ENCODE assay signal across 17 mouse cellular contexts in the genomic region with DNA sequence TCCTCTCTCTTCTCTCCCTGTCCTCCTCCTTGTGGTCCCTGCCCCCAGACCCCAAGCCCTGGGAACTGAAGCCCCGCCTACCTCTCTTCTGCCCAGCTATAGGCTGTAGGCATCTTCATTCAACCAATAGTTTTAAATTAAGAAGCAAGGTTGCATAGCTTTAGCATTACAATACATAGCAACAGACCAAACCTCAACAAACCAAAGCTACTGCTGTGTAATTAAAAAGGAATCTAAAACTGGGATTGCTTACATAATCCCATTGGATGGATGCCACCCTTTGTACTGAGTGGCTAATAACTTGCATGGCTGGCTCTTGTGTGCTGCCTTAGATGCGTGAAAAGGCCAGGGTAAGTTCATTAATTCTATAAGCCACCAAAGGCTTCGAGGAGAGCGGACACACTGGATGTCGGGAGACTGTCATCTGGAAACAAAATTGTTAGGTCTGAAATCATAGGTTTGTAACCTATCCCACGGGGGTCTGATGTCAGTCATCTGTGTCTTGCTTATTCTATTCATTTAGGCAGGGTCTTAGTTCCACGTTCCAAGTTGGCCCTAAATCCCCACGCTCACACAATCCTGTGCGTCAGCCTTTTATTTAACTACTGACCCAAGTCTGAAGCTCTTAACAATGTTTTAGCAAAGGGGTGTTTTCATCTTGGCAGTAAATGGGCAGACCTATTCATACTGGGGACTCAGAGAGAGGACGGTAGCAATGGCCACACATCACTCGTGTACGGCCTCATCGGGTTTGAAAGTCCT. TPM values are rescaled to one million over a fixed set of nuclear protein-coding genes. Genes with fewer than 3 reads are reported as not detected.
A peak's percentile ranks its signal among the peaks of the same experiment; 100 is the strongest.
DNase-seq lines count a peak whose midpoint lies in the region; ATAC-seq lines count a peak whose summit lies in the region.
"Had no signal": no experiment of that assay in that cellular context is flagged by ENCODE, and none has a peak within 500 bp of the region (broad histone marks: within the 10 kb centered on the region; RNA-seq: fewer than 3 reads in every experiment).

No protein-coding gene starts in this region.

- no peaks in the 10 kb centered on the region for H3K9me3 ChIP-seq in heart, embryonic 10.5 days
- H3K9me3 ChIP-seq in hindbrain, embryonic 14.5 days (ENCODE audit: control insufficient read depth, low read length), result no peaks in the 10 kb centered on the region
- H3K9me3 ChIP-seq: heart, embryonic 15.5 days; liver, embryonic 15.5 days had no signal

- H3K27me3 ChIP-seq in heart, embryonic 10.5 days (ENCODE audit: insufficient read depth, poor library complexity, severe bottlenecking), result no peaks in the 10 kb centered on the region
- no peaks in the 10 kb centered on the region for H3K27me3 ChIP-seq in hindbrain, embryonic 14.5 days (ENCODE audit: control insufficient read depth, insufficient read depth, low read length)
- H3K27me3 ChIP-seq: heart, embryonic 15.5 days; liver, embryonic 15.5 days had no signal

- no peaks in the 10 kb centered on the region for H3K36me3 ChIP-seq in heart, embryonic 10.5 days
- H3K36me3 ChIP-seq in hindbrain, embryonic 14.5 days (replicated peaks; ENCODE audit: control insufficient read depth, insufficient read depth), result no peaks in the 10 kb centered on the region
- H3K36me3 ChIP-seq: heart, embryonic 15.5 days; liver, embryonic 15.5 days had no signal

- no peaks in the 10 kb centered on the region for H3K4me1 ChIP-seq in heart, embryonic 10.5 days
- no peaks in the 10 kb centered on the region for H3K4me1 ChIP-seq in hindbrain, embryonic 14.5 days (replicated peaks; ENCODE audit: control insufficient read depth, insufficient read depth, low read length)
- H3K4me1 ChIP-seq: heart, embryonic 15.5 days; liver, embryonic 15.5 days had no signal

- H3K4me3 ChIP-seq in heart, embryonic 10.5 days, result no peak overlapping the region
- no peak overlapping the region for H3K4me3 ChIP-seq in hindbrain, embryonic 14.5 days (replicated peaks; ENCODE audit: low read length)
- H3K4me3 ChIP-seq: heart, embryonic 15.5 days; liver, embryonic 15.5 days had no signal

- H3K9ac ChIP-seq in hindbrain, embryonic 14.5 days, result no peak overlapping the region
- H3K9ac ChIP-seq: heart, embryonic 15.5 days; liver, embryonic 15.5 days had no signal

- 90% methylated on average over 13 of the region's 13 CpGs for WGBS in heart, embryonic 10.5 days
- 68% methylated on average over 13 of the region's 13 CpGs for WGBS in hindbrain, embryonic 14.5 days

- no peak overlapping the region for H3K27ac ChIP-seq in heart, embryonic 10.5 days
- no peak overlapping the region for H3K27ac ChIP-seq in hindbrain, embryonic 14.5 days
- H3K27ac ChIP-seq: heart, embryonic 15.5 days; liver, embryonic 15.5 days had no signal

- no peak overlapping the region for H3K4me2 ChIP-seq in hindbrain, embryonic 14.5 days (replicated peaks)
- H3K4me2 ChIP-seq: heart, embryonic 15.5 days; liver, embryonic 15.5 days had no signal

- peak; percentile 54 for DNase-seq in heart, embryonic 10.5 days (ENCODE audit: low spot score)
- DNase-seq in heart, postnatal 4 days, result no peak
- peak; percentile 6 for DNase-seq in retina, postnatal 1 day
- DNase-seq in retina, embryonic 14.5 days (ENCODE audit: low spot score), result no peak
- DNase-seq in hindbrain, embryonic 14.5 days (ENCODE audit: low spot score), result no peak
- peak; percentile 16 for DNase-seq in telencephalon, adult 2 months (ENCODE audit: low read depth, low spot score)
- DNase-seq in left cerebral cortex, adult 18-20 months (ENCODE audit: low spot score in 2 of 2), result no peak
- no peak for DNase-seq in cerebellum, postnatal 4 days (ENCODE audit: low spot score in 2 of 2)
- DNase-seq: B cell, adult 2 months; cerebellum, adult 2 months; embryo, embryonic 11 days; gastrocnemius, postnatal 10 days; spleen, adult 18-20 months; thymus, adult 2 months had no signal

- peak; percentile 66; the same call in 1 of the 2 replicates for ATAC-seq in hindbrain, embryonic 14.5 days (ENCODE audit: low FRiP score)
- ATAC-seq: intestine, postnatal 0 days had no signal

RNA-seq across cellular contexts. Expression of a gene that starts 48.1 kb away (rescaled TPM):
- polyA plus RNA-seq in heart, embryonic 10.5 days (2016; fragmentation: Nextera tagmentation; extraction: Ambion mirVana), result 12.8 and 16.0 TPM in 2 replicates
- total RNA-seq in heart, postnatal 4 days (2021), result 10 to 100 TPM; 12.3 to 12.4 TPM
- polyA plus RNA-seq in hindbrain, embryonic 14.5 days (2014; fragmentation: Nextera tagmentation; extraction: Ambion mirVana), result 48.9 and 49.5 TPM in 2 replicates
- total RNA-seq in left cerebral cortex, adult 18-20 months (2021), result 10 to 100 TPM; 10.2 to 13.7 TPM

Comparison
In these comparisons a context has a peak if more than half of its experiments do, and no peak if none do; other contexts are left out.
1. DNase-seq: peak in heart, embryonic 10.5 days (single experiment), retina, postnatal 1 day (single experiment) and telencephalon, adult 2 months (single experiment); none in heart, postnatal 4 days (single experiment), retina, embryonic 14.5 days (single experiment), hindbrain, embryonic 14.5 days (single experiment), left cerebral cortex, adult 18-20 months (0 of 2) and cerebellum, postnatal 4 days (0 of 2).